Mouse (Mus musculus) cortical plate, adult 2 months (tissue): ENCODE measurements around the gene Gm21987.

Experiments used
- CTCF ChIP-seq: fragments of 200-500 bp; IDR thresholded peaks from 2 replicates; pipeline ENCODE4 v1.5.1; 2011; ENCODE audit warnings: mild to moderate bottlenecking, control low read depth, low read length; ENCODE audit not compliant: insufficient read depth; ENCODE audit errors: extremely low read depth
- POLR2A ChIP-seq: fragments of 200-500 bp; IDR thresholded peaks from 2 replicates; pipeline ENCODE4 v1.6.1; 2011; ENCODE audit warnings: mild to moderate bottlenecking, low read length, control low read depth; ENCODE audit not compliant: insufficient read depth; ENCODE audit errors: extremely low read depth

GRCm38 (mm10) chr16:38374379-38375140, 27.7 kb downstream of the Gm21987 start:
- TF ChIP-seq POLR2A, result no peak
- no peak for TF ChIP-seq CTCF
